Mouse (Mus musculus): Measurements from ENCODE around the gene Fbxl19.
"Not testable (repeated sequence)": the region's sequence is repeated elsewhere in the genome, so short reads cannot be mapped to it uniquely, and the experiment has no call there.

The Fbxl19 gene

DNA sequence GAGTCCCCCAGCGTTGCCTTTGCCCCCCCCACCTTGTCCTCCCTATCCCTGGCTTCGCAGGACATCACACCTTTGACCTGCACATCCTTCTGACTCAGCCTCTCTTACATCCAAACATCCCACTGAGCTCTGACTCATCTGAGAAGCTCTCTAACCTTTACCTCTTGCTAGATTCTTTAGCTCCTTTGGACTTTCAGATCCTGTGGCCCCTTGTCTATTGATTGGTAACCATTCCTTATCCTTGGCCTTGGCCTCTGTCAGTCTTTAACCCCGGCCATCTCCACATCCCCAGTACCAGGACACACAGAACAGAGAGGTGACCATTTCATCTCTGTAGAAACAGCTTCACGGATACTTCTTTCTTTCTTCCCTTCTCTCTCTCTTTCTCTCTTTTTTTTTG is 14.2 kb upstream of the Fbxl19 start:
- no peak for DNase-seq (ENCODE audit: low read depth)

DNA sequence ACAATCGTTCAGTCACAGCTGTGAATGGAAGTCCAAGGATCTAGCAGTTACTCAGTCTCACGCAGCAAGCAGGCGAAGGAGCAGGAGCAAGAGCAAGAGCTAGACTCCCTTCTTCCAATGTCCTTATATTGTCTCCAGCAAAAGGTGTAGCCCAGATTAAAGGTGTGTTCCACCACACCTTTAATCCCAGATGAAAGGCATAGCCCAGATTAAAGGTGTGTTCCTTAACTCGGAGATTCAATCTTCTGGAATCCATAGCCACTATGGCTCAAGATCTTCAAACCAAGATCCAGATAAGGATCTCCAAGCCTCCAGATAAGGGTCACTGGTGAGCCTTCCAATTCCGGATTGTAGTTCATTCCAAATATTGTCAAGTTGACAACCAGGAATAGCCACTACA is 12.3 kb upstream of the Fbxl19 start, which contains the start of gene Ctf2:
Gene Ctf2 (minus strand): TSS at position 101 of the 400 bp plus-strand sequence.
- DNase-seq (ENCODE audit: low read depth), result not testable (repeated sequence)

DNA sequence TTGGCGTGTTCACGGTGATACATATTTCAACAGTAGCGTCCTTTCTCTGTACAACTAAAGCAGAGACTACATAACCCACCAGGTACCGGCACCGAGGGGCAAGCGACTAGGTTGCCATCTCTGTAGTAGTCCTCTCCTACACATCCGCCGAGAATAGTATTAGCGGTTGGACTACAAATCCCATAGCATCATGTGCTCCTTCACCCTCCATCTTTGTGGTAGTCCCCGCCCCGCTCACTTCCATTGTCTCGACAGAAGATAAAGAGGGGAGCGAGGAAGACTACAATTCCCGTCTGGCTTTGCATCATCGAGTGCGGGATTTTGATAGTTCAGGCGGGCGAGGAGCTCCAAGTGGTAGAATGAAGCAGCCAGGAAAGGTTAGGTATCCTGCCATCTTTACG is 908 bp downstream of the Fbxl19 start:
- DNase-seq (ENCODE audit: low read depth), result peak; percentile 95

GRCm38 (mm10) chr7:127745652-127746493 is 1.5 kb downstream of the Fbxl19 start:
- peak; percentile 85 for DNase-seq (ENCODE audit: low read depth)

DNA sequence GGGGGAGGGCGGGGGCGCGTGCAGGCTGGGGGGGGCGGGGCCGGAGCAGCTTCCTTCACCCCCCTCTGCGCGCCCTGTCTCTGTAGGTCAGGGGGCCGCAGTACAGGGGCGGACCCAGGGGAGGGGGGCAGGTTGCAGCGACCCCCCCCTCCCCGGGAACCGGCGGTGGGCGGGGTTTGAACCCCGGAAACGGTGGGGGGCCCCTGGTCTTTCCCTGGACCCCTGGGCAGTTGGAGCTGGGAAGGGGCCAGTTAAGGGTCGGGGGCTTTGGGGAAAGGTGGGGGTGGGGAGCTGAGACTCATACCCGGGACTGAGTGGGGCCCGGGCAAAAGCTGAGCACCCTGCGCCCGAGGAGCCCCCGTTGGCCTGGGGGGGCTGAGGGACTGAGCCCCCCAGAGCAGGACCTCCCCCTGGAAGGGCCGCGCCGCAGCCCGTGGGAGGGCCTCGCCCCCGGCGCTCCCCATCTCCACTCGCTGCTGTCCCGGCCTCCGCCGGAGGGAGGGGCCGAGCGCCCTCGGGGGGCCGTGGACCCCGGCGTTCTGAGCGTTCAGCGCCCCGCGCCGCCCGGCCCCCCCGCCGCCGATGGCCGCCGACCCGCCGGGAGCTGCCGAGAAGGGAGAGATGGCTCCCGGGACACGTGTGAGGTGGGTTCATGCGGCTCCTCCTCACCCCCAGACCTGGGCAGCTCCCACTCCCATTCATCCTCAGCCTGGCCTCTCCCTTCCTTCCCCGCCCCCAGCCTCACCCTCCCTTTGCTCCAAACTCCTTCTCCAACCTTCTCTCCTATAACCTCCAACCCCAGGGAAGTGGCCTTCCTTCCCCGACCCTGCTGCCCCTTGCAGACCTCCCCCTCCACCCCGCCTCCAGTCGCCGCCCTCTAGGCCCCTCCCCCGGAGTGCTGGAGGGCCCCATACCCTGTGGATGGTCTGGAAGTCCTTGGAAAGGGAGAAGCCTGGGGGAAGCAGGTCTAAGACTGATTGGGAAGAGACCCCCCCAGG is 2.5 kb downstream of the Fbxl19 start:
- peak; percentile 32 for DNase-seq (ENCODE audit: low read depth)

DNA sequence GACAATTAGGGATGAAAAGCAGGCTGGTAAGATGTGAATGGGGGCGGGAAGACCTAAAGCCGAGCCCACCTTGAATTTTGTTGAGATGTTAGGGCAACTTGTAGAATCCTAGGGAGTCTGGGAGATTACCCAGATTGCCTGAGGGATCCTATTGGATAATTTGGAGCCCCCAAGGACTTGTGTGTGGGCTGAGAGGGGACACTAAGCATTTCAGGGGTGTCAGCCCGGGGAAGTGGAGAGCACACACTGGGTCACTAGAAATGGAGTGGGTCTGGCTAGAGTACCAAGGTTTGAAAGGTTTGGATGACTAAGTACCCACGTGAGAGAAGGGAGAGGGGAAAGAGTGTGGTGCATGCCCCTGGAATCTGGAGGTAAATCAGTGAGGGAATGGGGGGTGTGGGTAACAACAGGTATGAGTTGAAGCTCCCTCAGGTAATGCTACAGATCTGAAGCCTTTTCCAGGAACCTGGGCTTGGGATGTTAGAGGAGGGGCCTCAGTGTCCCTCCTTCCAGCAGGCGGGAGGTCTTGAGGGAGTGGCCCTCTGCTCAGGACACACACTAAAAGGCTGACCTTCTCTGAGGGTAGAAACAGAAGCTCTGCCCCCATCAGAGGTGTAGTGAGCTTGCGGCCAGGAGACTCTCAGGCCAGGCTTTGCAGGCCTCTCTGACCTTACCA is 3.4 kb downstream of the Fbxl19 start:
- peak; percentile 8 for DNase-seq (ENCODE audit: low read depth)

DNA sequence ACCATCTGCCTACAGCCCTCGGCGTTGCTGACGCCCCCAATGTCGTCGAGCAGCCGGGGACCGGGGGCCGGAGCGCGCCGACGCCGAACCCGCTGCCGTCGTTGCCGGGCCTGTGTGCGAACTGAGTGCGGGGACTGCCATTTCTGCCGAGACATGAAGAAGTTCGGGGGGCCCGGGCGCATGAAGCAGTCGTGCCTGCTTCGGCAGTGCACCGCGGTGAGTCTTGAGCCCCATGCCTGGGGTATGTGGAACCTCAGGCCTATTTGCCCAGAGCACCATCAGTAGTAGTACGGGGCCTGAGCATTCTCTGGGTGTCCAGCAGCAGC is 3.9 kb downstream of the Fbxl19 start:
- no peak for DNase-seq (ENCODE audit: low read depth)

GRCm38 (mm10) chr7:127750131-127751127 is 6.1 kb downstream of the Fbxl19 start:
- DNase-seq (ENCODE audit: low read depth), result no peak

DNA sequence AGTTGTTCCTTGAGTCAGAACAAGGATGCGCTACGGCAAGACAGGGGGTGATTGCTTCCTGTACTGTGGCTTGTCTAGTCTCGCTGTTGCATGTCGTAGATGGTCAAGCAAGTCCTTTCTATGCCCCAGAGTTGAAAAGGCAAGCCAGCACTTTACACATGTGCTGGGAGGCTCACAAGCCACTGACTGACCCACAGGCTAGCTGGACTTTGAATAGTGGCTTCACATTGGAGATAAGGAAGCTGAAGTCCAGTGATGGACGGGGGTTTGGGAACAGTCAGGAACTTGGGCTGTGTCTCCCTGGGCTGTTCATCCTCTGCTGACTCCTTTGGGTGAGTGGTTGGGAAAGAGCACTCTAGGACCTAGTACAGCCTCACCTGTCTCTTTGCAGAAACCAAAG is 7.3 kb downstream of the Fbxl19 start:
- DNase-seq (ENCODE audit: low read depth), result no peak

DNA sequence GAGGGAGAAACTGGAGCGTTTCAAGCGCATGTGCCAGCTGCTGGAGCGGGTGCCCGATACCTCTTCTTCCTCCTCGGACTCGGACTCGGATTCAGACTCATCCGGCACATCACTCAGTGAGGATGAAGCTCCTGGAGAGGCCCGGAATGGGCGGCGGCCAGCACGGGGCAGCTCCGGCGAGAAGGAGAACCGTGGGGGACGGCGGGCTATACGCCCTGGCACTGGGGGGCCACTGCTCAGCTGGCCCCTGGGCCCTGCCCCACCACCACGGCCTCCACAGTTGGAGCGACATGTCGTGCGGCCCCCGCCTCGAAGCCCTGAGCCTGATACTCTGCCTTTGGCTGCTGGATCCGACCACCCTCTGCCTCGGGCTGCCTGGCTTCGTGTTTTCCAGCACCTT is 7.7 kb downstream of the Fbxl19 start:
- DNase-seq (ENCODE audit: low read depth), result no peak

GRCm38 (mm10) chr7:127753158-127753557 is 8.8 kb downstream of the Fbxl19 start:
- DNase-seq (ENCODE audit: low read depth), result no peak

DNA sequence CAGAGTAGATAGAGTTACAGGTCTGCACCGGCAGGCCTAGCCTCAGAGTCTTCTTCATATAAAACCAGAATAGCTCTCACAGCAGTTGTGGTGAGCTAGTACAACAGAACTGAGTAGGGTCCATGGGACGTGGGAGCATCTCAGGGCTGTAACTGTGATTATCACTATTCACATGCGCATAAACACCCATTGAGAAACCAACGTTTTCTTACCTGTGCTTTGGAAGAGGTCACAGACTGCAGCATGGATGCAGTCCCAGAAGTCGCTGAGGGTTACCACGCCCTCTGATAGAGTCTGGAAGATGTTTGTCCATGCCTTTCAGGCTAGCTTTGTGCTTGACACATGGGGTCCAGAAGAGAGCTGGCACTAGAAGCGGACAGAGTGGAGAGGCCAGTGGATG is 9.4 kb downstream of the Fbxl19 start:
- no peak for DNase-seq (ENCODE audit: low read depth)

DNA sequence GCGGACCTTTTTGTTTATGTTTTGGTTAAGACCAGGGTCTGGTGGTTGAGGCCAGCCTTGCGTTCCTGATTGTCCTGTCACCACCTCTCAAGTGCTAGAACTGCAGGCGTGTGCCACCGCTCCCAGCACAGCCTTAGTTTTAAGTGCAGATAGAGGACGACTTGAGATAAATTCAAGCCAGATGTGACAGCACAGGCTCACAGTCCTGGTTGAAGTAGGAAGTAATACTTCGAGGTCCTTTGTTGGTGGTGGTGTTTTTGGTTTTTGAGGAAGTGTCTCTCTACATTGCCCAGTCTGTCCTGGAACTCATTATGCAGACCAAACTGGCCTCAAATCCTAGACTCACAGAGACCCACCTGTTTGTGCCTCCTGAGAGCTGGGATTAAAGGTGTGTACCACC is 15.4 kb downstream of the Fbxl19 start:
- no peak for DNase-seq (ENCODE audit: low read depth)

GRCm38 (mm10) chr7:127760478-127760877 is 16.1 kb downstream of the Fbxl19 start:
- DNase-seq (ENCODE audit: low read depth), result no peak

DNA sequence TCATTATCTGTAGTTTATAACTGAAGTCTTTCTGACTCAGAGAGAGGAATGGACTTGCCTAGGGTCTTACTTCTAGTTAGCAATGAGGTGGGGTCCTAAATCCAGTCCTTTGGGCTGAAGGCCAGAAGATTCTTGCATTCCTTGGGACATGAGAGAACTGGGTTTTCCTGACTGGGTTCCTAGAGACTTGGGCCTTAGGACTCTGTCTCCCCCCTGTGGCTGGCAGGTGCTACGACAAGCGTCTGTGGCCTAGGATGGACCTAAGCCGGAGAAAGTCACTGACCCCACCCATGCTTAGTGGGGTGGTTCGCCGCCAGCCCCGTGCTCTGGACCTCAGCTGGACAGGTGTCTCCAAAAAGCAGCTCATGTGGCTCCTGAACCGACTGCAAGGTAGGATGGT is 16.7 kb downstream of the Fbxl19 start:
- DNase-seq (ENCODE audit: low read depth), result peak; percentile 83

DNA sequence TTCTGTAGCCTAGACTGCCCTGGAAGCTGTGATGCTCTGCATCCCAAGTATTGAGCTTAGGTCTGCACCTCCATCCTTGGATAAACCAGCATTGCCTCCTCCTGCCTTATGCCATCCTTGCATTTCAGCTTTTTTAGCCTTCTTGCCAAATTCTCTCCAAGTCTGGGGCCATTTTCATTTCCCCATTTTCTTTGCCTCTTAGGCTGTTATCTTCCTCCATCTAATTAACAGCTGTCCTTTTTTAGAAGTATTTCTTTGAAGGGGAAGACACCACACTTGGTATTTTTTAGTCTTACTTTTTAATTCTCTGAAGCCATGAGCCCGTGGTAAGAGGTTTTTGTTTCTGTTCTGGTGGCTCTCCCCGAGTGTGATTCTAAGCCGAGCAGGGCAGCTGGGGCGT is 19.3 kb downstream of the Fbxl19 start:
- DNase-seq (ENCODE audit: low read depth), result no peak

- no peak for DNase-seq (ENCODE audit: low read depth)
Observed at GRCm38 (mm10) chr7:127765756-127766155, 21.4 kb downstream of the Fbxl19 start.

DNA sequence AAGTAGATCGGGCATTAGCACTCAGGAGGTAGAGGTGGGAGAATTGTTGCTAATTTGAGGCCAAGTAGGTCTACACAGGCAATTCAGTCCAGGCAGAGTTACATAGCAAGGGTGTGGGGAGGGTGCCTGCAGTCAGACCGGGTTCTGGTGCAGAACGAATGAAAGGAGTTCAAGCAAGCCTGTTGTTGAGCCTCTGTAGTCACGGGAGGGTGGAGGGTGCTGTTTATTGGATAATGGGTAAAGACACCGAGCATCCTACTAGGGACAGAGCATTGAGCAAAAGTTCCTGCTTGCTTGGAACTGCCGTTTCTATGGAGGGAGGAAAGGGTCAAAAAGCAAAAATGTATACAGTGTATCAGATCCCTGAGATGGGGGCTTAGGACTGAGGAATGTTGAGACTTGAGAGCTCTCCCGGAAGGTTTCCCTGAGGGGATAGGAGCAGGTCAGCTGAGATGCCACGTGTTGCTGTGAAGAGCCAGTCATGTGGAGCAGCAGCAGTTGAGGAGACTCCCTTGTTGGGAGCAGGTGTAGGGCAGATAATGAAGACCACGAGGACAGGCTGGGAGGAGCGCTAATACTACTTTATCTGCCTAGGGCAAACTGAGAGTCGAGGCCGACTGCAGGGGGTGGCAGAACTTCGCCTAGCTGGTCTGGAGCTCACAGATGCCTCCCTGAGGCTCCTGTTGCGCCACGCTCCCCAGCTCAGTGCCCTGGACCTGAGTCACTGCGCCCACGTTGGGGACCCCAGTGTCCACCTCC is 22.7 kb downstream of the Fbxl19 start:
- DNase-seq (ENCODE audit: low read depth), result no peak

DNA sequence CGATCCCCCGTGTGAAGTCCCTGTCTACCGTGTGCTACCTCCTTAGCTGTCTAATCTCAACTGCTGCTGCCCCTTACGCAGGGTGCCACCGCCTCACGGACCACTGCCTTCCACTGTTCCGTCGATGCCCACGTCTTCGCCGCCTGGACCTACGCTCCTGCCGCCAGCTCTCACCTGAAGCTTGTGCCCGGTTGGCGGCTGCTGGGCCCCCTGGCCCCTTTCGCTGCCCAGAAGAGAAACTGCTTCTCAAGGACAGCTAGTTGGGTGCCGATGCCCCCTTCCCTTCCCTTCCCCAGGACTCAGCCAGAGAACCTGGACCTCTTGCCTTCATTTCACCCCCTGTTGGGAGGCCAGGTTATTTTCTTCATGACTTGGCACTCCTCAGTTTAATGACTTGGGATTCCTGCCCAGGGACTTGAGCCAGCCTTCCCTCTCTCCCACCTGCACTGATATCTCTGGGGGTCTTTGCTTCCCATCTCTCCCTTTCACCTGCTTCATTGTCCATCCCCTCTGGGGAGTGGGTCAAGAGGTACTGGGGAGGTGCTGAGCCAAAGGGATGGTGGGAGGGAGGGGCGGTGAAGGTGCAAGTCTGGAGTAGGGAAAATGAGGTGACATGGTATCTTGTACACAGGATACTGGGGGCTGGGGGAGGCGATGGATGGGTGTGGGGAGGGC is 23.5 kb downstream of the Fbxl19 start:
- DNase-seq (ENCODE audit: low read depth), result no peak

All from induced T-regulatory cell, adult 2 months (primary cell).